10 mouse cellular contexts compared by ENCODE assay signal in the genomic region with DNA sequence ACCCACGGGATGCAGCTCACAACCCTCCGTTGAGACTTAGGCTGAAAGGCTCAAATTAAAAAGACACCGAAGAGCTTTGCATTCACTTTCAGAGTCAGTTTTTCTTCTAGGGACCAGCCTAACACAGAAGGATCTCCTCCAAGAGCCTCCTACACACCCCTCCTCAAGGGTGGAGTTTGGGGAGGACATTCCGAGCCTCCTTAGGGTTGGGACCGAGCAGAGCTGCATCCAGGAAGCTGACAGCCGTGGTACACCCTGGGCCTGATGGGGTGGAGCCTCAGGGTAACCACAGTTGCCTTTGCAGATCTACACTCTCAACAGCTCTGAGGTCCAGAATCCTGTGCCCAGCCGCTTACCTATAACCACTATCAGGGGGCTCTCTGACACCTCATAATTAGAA. TPM values are rescaled to one million over a fixed set of nuclear protein-coding genes. Genes with fewer than 3 reads are reported as not detected.
DNase-seq lines count a peak whose midpoint lies in the region; ATAC-seq lines count a peak whose summit lies in the region.
"Had no signal": no experiment of that assay in that cellular context is flagged by ENCODE, and none has a peak within 500 bp of the region (broad histone marks: within the 10 kb centered on the region; RNA-seq: fewer than 3 reads in every experiment).

No protein-coding gene starts in this region.

- intact Hi-C loops in gastrocnemius, postnatal 14 days (cut with DNase I; ENCODE audit: low total_unique reads): no loop called here

- no peaks in the 10 kb centered on the region for H3K27me3 ChIP-seq in heart, embryonic 11.5 days (ENCODE audit: control insufficient read depth, insufficient read depth, low read length)
- H3K27me3 ChIP-seq in lung, embryonic 16.5 days (ENCODE audit: control insufficient read depth, insufficient read depth, low read depth, low read length): no peaks in the 10 kb centered on the region
- no peaks in the 10 kb centered on the region for H3K27me3 ChIP-seq in stomach, embryonic 14.5 days (ENCODE audit: control insufficient read depth, insufficient read depth, low read length)
- no peaks in the 10 kb centered on the region for H3K27me3 ChIP-seq in neural tube, embryonic 15.5 days (replicated peaks)

- no peak for ATAC-seq in heart, embryonic 11.5 days (replicated peaks; ENCODE audit: insufficient number of reproducible peaks, low FRiP score, low TSS enrichment)
- ATAC-seq in lung, embryonic 16.5 days (ENCODE audit: low read depth): peak; percentile 51; the same call in 1 of the 2 replicates
- peak; percentile 64; the same call in 1 of the 2 replicates for ATAC-seq in stomach, embryonic 14.5 days (ENCODE audit: insufficient number of reproducible peaks, insufficient read depth, low FRiP score, low read depth)
- ATAC-seq in neural tube, embryonic 15.5 days (ENCODE audit: low FRiP score): no peak

- H3K4me3 ChIP-seq in heart, embryonic 11.5 days (ENCODE audit: low read depth, low read length): no peak overlapping the region
- no peak overlapping the region for H3K4me3 ChIP-seq in lung, embryonic 16.5 days (ENCODE audit: low read length)
- H3K4me3 ChIP-seq in stomach, embryonic 14.5 days (ENCODE audit: low read depth, low read length): no peak overlapping the region
- no peak overlapping the region for H3K4me3 ChIP-seq in neural tube, embryonic 15.5 days (replicated peaks)

- H3K9me3 ChIP-seq in heart, embryonic 11.5 days (replicated peaks; ENCODE audit: control insufficient read depth, low read length): no peaks in the 10 kb centered on the region
- no peaks in the 10 kb centered on the region for H3K9me3 ChIP-seq in lung, embryonic 16.5 days (ENCODE audit: control insufficient read depth, low read length)
- no peaks in the 10 kb centered on the region for H3K9me3 ChIP-seq in stomach, embryonic 14.5 days (ENCODE audit: control insufficient read depth, low read depth, low read length)
- no peaks in the 10 kb centered on the region for H3K9me3 ChIP-seq in neural tube, embryonic 15.5 days (replicated peaks)

- no peaks in the 10 kb centered on the region for H3K36me3 ChIP-seq in heart, embryonic 11.5 days (ENCODE audit: control insufficient read depth, insufficient read depth, low read length)
- no peaks in the 10 kb centered on the region for H3K36me3 ChIP-seq in lung, embryonic 16.5 days (ENCODE audit: control insufficient read depth, insufficient read depth, low read length)
- no peaks in the 10 kb centered on the region for H3K36me3 ChIP-seq in stomach, embryonic 14.5 days (ENCODE audit: control insufficient read depth, insufficient read depth, low read length)
- no peaks in the 10 kb centered on the region for H3K36me3 ChIP-seq in neural tube, embryonic 15.5 days

- no peak overlapping the region for H3K27ac ChIP-seq in heart, embryonic 11.5 days (ENCODE audit: low read depth, low read length)
- H3K27ac ChIP-seq in lung, embryonic 16.5 days (ENCODE audit: low read length): no peak overlapping the region
- H3K27ac ChIP-seq in stomach, embryonic 14.5 days (ENCODE audit: low read length): peak overlapping the region; percentile 30; the same call in 1 of the 2 replicates
- H3K27ac ChIP-seq in neural tube, embryonic 15.5 days (replicated peaks): no peak overlapping the region

- H3K4me1 ChIP-seq in heart, embryonic 11.5 days (ENCODE audit: control insufficient read depth, insufficient read depth, low read length): no peaks in the 10 kb centered on the region
- H3K4me1 ChIP-seq in lung, embryonic 16.5 days (replicated peaks; ENCODE audit: control insufficient read depth, insufficient read depth, low read length): peaks cover 6% of the 10 kb centered on the region
- H3K4me1 ChIP-seq in stomach, embryonic 14.5 days (ENCODE audit: control insufficient read depth, insufficient read depth, low read length): no peaks in the 10 kb centered on the region
- H3K4me1 ChIP-seq in neural tube, embryonic 15.5 days: no peaks in the 10 kb centered on the region

- H3K4me2 ChIP-seq in heart, embryonic 11.5 days: no peak overlapping the region
- no peak overlapping the region for H3K4me2 ChIP-seq in lung, embryonic 16.5 days (ENCODE audit: low read depth, low read length)
- no peak overlapping the region for H3K4me2 ChIP-seq in stomach, embryonic 14.5 days (replicated peaks; ENCODE audit: low read depth, low read length)
- H3K4me2 ChIP-seq in neural tube, embryonic 15.5 days: no peak overlapping the region

- DNase-seq in heart, adult 11 months: peak; percentile 97
- DNase-seq in lung, postnatal 14 days: no peak
- DNase-seq in gastrocnemius, postnatal 14 days: peak; percentile 20
- no peak for DNase-seq in layer of hippocampus, postnatal 14 days (ENCODE audit: low spot score in 2 of 2)
- DNase-seq: cerebellum, postnatal 25 days; kidney, adult 2 months had no signal

- 57% methylated on average over 7 of the region's 7 CpGs for WGBS in heart, embryonic 11.5 days (ENCODE audit: insufficient replicate concordance)
- 59% methylated on average over 7 of the region's 7 CpGs for WGBS in lung, embryonic 16.5 days
- WGBS in stomach, embryonic 14.5 days: 56% methylated on average over 7 of the region's 7 CpGs
- 77% methylated on average over 7 of the region's 7 CpGs for WGBS in neural tube, embryonic 15.5 days

- no peak overlapping the region for H3K9ac ChIP-seq in heart, embryonic 11.5 days (ENCODE audit: low read depth, low read length)
- H3K9ac ChIP-seq in lung, embryonic 16.5 days (ENCODE audit: low read length): no peak overlapping the region
- H3K9ac ChIP-seq in stomach, embryonic 14.5 days (replicated peaks; ENCODE audit: low read depth, low read length): no peak overlapping the region
- H3K9ac ChIP-seq in neural tube, embryonic 15.5 days (replicated peaks): no peak overlapping the region

RNA-seq across cellular contexts. Expression of a gene that starts 23.3 kb away (rescaled TPM):
- polyA plus RNA-seq in heart, embryonic 11.5 days (2014; fragmentation: Nextera tagmentation; extraction: Ambion mirVana): 19.5 and 25.5 TPM in 2 replicates
- polyA plus RNA-seq in lung, embryonic 16.5 days (2015; fragmentation: Nextera tagmentation; extraction: Ambion mirVana): 16.2 and 24.5 TPM in 2 replicates
- total RNA-seq in gastrocnemius, postnatal 14 days (2021): 10 to 100 TPM; 26.6 to 30.3 TPM
- polyA plus RNA-seq in stomach, embryonic 14.5 days (2014; fragmentation: Nextera tagmentation; extraction: Ambion mirVana): 39.4 and 60.7 TPM in 2 replicates
- 10.8 and 15.1 TPM in 2 replicates for polyA plus RNA-seq in neural tube, embryonic 15.5 days (2015; fragmentation: Nextera tagmentation; extraction: Ambion mirVana)
- 100 to 1,000 TPM; 101 to 110 TPM for total RNA-seq in layer of hippocampus, postnatal 14 days (2021)

Comparison
In these comparisons a context has a peak if more than half of its experiments do, and no peak if none do; other contexts are left out.
1. DNase-seq: peak in heart, adult 11 months (single experiment) and gastrocnemius, postnatal 14 days (single experiment); none in lung, postnatal 14 days (single experiment) and layer of hippocampus, postnatal 14 days (0 of 2).
2. ATAC-seq: peak in lung, embryonic 16.5 days (single experiment) and stomach, embryonic 14.5 days (single experiment); none in heart, embryonic 11.5 days (single experiment) and neural tube, embryonic 15.5 days (single experiment).